Mouse (Mus musculus): ENCODE measurements at regions not wholly inside any gene's neighbourhood (a gene's known extent, or its start where the extent isn't known, plus 50 kb on each side); places are given as distances from the start of the nearest gene placed in this dataset.

DNA sequence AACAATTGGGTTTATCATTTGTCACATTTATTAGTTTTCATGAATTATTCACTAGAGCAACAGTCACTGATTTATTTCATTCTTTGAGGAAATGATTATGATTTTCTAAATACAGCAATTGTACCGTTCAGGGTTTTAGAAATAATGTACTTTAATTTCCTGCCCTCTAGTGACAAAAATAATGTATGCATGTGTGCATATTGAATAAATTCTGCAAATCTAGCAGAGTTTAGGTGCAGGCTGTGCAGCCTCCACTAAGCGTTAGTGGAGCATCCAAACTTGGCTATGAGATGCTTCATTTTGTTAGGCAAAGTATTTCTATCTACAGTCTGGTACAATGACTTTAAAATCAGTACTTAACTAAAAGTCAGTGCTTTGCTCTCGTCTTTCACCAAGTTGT lies 642.1 kb upstream of the A830018L16Rik start:
- DNase-seq = no peak

DNA sequence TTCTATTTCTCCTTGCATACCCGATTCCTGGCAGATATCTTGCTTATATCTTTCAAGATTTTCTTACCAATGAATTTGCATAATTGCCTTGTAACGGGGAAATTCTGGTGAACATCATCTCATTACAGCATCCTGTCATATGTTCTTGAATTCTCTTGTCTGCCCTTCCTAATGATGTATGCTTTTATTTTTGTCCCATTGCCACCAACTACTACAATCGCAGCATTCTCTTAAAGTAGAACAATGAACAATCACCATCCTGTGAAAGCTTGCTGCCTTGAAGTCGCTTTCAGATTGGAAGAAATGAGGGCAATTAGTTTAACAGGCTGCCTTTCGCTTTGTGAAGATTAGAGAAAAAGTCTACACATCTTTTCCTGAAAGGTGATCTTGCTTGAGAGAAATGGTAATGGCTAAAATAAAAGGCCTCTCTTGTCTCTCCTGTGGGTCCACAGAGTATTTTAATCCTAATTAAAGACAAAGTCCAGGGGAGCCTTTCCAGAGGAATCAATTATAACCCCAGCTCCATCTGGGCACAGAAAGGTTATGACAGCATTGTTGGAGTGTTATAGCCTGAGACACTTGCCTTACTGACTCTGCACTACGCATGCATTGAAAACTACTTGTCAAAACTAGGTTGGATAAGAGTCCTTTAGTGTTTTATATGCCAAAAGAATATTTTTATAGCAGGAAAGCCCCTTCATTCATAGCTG lies 619.7 kb upstream of the A830018L16Rik start:
- DNase-seq = no peak

DNA sequence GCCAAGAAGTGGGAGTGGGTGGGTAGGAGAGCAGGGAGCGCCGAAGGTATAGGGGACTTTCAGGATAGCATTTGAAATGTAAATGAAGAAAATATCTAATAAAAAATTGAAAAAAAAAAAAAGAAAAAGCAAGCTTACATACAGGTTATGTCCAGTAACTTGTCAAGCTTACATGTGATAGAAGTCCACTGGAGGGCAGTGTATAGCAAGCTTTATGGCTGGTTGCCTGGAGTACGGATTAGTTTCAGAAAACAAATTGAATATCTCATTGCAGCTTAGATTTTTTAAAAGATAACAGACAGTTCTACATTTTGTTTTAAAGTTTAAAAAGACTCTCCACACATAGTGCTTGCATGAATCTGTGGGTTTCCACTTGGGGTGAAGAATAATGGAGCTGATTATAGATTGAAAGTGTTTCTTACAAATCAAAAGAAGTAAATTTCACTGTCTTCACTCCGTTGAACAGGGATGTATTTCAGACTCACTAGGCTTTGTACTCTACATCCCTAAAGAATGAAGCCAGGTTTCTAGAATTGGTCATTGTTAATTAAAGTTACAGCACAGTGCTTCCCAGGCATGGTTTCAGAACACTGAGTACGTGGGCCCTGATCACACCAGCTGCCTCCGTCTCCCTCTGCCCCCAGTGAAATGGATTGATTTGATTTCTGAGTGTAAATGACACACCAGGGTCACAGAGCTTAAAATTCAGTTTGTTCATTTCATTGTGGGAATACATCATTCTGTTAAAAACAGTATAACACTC lies 578.1 kb upstream of the A830018L16Rik start:
- DNase-seq = peak in 1 of 2 experiments; percentile 64

DNA sequence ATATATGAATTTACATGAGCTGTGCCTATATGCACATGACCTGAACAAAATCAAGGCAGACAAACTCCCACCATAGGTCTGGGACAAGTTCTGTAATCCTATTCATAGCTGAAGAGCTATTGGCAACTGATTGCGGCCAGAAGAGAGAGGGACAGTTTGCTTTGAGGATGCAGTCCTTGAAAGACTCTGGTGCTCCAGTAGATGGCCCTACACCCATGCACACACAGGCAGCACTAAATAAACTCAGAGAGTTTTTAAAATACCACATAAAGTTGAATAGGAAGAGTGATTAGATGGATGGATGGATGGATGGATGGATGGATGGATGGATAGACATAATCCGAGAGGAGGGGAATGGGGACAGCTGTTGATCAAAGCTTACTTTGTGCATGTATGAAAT lies 576.7 kb upstream of the A830018L16Rik start:
- peak in 1 of 2 experiments; percentile 4 for DNase-seq

DNA sequence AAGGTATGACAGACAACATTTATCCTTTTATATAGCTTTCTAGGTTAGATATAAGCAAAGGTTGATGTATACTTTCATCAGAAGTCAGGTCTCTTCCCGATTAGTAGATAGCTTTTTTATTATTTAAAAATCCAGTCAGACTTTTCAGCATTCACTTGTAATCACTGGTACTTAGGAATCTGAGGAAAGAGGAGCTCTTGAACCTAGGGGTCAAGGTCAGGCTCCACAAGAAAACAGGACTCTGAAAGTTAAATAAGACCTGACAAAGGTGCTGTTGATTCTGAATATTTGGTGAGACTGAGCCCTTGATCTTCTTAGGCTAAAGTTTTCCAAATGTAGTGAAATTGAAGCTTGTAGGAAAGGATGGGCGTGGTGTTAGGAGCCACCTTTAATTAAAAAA lies 561.0 kb upstream of the A830018L16Rik start:
- no peak for DNase-seq

DNA sequence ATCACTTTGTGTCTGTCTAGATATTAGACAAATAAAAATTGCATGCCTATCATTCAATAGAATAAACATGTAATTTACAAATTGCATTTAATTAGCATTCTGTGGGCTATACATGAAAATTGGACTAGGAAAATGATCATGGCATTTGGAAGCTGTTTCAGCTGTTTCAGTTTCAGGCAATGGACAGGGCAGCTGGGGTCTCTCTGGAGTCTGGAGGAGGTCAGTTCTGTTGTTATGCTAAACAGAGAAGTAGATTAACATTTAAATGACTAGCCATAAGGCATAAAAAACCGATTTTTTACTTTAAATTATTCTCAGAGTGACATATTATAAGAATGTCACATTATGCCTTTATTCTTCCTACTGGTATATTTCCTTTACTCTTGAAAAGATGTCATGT lies 559.4 kb upstream of the A830018L16Rik start:
- DNase-seq = no peak

DNA sequence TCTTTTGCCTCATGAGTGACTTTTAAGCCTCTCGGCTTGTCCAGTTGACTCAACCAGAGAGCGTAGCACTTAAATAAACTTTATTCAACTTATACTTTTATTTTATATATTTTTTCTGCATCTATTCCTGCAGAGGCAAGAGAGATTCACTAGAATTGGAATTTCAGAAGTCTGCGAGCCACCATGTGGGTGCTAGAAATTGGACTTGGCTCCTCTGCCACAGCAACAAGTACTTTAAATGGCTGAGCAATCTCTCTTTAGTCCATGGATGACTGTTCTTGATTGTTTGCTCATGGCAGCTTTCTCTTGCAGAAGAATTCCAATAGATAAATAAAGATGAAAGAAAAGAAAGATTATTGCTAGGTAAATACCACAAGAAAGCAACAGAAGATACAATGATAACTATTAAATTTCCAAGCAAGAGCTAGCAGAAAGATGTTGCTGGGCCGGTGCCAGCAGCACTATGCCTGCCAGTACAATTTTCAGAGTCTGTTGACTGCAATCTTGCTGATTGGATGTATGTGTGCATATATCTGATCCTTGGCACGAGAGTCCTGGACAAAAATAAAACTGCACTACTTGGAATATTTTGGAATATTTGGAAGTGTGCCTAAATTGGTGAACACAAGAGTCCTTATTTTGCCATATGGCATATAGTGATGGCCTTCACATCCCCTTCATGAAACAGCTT lies 542.6 kb upstream of the A830018L16Rik start:
- DNase-seq = no peak

DNA sequence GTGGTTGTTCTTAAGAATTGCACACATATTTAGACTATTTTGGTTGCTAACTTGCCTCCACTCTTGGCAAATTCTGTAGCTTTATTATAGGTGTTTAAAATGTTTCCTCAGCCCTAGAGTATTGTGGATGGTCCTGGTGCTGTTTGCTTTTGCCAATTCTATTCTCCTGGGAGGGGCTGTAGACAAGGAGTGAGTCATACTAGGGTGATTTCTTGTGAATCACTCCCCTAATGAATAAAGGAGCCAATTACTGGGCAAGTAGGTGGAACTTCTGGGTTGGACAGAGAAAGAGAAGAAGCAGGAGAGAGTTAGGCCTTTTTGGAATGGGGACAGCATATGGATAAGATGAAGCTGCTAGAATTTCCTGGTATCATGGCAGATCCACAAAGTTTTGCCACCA lies 541.6 kb upstream of the A830018L16Rik start:
- DNase-seq = no peak

DNA sequence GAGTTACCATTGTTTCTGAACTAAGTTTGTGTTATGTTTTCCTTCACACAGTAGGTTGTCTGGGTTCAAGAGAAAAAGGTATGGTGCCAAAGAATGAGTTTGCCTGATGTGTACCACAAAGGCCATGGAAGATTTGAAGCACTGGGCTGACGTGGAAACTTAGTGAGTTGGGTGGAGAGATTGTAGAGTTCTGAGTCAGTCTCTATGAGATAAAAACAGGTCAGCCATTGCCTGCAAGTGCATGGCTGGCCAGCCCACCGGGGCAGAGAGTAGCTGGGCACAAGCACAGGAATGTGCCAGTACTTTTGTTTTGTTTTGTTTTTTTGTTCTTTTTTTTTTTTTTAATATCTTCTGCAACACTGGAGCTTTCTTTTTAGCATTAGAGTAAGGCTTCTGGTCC lies 541.2 kb upstream of the A830018L16Rik start:
- DNase-seq = no peak

DNA sequence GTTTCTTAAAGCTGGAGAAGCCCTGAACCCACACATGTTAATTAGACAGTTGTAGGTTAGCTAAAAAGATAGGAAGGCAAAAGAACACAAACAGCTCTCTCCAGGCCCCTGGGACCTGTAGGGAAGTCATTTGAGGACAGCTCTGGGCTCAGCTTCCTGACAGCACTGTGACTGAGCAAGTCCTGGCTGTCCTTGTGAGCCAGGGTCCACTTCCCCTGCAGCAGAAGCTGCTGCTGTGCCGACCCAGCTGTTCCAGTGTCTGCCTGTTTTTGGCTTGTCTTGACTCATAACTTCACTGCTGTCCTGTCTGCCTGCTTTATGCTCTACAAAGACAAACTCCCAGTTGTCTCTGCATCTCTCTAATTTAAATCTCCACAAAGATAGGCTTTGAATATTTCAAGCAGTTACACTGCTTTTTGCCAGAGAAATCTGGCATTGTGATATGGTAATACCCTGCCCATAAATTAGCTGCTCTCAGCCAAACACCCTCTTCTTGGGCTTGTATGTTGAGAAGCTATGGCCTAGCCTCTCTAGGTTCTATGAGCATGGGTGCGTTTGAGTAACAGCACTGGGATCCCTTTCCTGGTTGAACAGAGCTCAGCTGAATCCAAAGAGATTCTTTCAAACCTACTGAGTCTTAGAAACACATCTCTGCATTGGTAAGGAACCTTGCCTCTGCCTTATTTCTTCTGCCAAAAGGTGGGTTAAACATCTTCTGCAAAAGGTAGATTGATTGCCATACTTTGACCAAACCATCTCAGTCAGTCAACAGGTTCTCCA lies 536.3 kb upstream of the A830018L16Rik start:
- DNase-seq = peak; percentile 47 to 85

DNA sequence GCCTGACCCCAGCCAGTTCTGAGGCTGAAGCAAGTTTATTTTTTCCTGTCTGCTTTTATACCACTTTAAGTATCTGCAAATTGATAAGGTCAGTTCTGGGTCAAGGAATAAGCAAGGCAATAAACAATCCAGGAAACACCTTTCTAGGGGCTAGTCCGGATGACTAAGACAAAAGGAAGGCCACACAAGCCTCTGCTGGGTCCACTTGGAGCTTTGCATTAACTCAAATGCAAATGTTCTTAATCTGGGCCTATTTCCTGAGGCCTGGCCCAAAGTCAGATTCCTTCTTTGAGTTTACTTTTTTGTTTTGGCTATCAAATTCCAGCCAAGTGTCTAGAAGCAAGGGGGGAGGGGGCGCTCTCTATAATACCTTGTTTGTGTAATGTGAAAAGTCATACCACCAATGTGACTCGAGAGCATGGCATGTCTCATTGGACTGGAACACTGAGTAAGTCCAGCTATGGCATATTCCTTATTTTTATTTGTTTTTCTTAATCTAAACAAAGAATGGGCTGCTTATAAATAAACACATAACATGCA lies 535.6 kb upstream of the A830018L16Rik start:
- DNase-seq = no peak

DNA sequence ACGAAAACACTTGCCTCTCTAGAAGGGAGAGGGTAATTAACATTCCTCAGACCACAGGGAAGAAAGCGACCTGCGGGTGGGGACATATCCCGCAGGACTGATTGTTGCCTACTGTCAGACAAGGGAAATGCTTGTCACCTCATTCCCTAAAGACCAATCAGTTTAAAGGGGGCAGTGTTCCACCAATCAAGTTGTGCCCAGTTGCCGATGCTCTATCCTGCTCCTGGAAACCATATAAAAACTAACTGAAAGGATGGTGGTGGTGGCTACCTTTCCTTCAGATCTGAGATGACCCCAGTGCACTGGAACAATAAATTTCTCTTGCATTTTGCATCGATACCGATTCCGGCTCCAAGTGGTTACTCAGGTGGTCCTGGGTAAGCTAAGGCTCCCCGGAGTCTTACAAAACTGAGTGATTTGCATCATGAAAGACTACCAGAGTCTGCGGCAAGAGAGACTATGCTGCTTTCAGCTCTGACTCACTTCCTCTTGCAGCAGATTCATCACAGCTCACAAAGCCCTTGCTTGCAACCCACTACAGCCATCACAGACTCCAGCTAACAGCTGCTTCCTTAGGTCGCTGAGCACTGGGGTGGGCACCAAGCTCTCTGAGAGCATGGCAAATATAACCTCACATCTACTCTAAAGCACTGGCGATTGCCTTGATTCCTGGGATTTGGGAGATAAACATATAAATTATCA lies 533.7 kb upstream of the A830018L16Rik start:
- DNase-seq = peak; percentile 9 to 40

DNA sequence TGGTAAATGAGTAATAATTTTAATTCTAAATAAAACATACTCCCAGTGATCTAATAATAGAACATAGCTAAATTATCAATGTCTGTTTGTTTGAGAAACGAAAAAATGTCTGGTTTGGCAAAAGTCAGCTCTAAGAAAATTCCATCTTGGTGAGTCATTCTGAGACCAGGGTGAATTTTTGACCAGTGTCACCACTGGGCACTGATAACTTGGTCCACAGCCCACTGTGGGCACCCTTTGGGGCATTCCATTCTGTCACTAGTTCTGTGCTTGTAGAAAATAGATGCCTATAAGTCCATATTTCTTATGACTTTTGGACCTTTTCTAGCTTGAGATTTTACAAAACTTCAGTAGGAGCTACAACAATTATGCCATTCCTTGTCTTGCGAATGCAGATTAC lies 515.1 kb upstream of the A830018L16Rik start:
- no peak for DNase-seq

DNA sequence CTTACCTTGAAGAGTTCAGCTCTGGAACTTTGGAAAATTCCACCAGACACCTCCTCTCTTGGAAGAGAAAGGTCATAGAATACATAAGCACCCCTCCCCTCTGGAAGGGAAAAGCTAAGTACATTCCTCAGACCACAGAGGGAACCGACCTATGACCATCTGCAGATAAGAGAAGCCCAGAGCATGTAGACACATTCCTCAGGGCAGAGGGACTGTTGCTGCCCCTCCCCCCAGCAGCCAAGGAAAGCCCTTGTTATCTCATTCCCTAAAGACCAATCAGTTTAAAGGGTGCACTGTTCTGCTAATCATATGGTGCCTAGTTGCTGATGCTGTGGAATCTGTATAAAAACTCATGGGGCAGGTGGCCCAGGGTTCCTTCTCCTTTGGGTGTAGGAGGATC lies 511.2 kb upstream of the A830018L16Rik start:
- DNase-seq = no peak

DNA sequence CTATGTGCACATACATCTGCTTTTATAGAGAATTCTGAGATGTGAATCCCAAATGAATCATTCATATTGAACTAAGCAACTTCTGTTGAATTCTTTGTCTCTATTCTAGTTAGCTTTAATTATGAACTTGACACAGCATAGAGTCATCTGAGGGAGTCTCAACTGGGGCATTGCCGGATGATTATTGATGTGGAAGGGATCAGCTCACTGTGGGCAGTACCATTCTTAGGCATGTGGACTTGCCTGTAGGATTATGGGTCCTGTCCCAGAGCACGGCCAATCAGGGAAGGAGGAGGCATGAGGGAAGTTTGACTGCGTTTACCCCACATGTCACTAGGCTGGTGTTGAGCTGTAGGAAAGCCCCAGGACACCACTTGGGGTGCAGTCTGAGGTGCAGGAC lies 493.9 kb upstream of the A830018L16Rik start:
- DNase-seq = no peak

DNA sequence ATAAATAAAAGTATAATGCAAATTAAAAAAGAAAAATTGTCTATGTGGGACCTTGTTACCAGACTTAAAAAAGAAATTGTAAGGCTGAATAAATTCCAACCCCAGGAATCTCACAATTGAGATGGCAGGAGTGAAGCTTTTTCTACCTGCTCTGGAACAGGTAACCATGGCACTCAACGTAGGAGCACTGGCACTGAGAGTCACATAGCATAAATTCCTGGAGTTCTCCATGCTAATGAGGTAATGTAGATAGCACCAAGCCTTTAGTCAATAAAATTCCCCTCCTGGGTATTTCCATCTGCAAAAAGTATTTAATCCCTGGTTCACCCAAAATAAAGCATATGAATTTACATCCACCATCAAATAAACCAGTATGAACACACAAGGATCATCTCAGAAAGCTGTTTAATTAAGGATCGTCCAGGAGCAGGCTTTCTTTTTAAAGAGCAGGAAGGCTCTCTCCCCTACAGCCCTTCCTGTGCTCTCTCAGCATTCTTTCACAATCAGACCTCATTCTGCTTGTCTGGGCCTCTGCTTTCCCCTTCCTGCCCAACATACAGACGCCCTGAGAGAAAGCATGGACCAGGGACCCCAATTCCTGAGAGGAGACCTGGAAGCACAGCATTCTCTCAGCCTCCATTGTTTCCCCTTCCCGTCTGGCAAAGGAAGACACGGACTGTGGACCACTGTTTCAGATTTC lies 481.4 kb upstream of the A830018L16Rik start:
- no peak for DNase-seq

DNA sequence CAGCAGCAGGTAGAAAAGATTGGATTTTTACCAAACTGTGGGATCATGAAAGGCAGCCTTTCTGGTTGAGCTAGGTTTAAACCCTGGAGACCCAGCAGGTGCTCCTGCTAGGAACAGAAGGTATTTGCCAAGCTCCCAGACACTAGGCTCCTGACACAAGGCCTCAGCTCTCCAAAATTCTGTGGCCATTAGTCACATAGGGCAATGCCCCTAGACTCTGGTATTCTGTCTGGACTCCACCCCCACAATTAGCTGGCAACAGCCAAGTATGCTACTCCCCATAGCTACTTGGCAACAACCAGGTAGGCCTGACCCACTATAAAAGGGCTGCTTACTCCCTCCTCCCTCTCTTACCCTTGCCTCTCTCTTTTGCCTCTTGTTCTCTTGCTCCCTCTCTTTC lies 480.7 kb upstream of the A830018L16Rik start:
- no peak for DNase-seq

DNA sequence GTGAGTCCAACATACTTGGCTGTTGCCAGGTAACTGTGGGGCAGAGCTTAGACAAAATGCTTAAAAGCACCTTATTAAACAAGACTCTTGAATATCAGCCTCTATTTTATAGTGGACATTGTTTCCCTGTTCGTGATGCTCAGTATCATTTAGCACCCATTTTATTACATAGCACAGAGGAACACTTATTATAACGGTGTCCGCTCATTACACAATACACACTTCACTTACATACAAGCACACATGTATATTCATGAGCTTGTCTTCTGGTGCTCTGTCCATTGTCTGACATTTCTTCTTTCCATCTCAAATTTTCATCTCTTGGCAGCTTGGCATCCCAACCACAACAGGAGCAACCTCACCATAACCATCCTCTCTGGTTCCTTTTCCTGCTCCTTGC lies 475.5 kb upstream of the A830018L16Rik start:
- no peak for DNase-seq

DNA sequence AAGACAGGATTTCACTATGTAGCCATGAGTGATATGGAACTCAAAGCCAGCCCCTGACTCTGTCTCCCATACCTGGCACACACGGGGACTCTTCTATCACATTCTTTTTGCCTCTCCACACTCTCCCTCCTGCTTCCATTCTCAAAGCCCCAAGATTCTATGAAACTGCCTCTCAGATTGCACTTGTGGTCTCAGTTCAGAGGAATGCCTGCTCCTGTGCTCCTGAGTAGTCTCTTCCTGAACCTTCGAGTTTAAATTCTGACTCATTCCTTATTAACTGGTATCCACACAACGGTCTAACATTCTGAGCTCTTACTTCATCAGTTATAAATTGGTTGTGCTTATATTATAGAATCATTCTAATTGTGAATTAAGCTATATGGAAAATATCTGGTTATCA lies 473.6 kb upstream of the A830018L16Rik start:
- DNase-seq = no peak

DNA sequence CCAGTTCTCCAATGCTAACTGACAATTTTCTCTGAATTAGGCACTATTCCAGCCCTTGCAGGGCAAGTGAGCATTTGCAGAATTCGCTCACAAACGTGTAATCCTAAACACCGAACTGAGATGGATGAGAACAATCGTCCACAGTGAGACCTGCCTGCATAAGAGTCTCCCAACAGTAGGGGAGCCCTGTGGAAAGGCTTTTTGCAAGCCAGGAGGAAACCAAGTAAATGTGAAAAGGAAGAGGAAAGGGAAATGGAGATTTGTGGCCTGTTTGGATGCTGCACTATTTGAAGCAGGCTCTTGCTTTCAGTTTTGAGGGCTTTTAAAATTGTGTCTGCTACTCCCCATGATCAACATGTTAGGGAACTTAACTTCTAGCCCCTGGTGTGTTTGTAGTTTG lies 470.9 kb upstream of the A830018L16Rik start:
- DNase-seq = peak in 1 of 2 experiments; percentile 1

All from kidney, postnatal 25 days (tissue).